Mouse (Mus musculus): ENCODE measurements at regions not wholly inside any gene's neighbourhood (a gene's known extent, or its start where the extent isn't known, plus 50 kb on each side); places are given as distances from the start of the nearest gene placed in this dataset.

DNA sequence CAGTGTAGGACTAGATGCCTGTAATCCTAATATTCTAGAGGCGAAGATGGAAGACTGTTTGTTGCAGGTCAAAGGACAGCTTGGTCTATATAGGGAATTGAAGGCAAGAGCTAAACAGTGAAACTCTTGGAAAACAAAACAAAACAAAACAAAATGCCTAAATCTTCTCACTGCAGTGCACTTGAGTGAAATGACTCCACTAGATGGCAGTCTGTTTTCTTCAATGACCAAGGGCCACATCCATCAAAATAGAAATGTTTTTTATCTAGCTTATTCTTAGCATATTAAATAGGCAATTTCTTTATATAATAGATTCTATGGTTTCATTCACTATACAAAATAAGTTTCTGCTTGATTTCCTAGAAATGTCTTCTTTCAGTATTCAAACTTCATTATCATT lies 279.7 kb downstream of the Tex13c3 start:
- no peak for DNase-seq (ENCODE audit: low spot score in 2 of 2)

DNA sequence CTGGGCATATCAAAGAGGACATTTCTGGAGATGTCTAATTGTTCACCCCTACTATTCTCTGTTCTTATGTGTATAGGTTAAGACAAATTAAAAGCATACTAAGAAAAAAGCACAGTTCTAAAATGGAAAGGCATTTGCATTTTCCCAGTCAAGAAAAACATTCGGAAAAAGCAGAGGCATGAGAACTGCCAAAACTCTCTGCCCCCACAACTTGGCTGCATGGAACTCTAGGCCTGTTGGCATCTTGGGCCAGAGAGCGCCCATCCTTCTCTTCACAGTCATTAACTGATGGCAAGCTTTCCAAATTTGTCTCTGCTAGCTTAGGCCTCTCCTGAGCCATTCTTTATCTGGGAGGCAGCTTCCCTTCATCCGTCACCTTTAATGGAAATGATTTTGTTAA lies 281.6 kb downstream of the Tex13c3 start:
- DNase-seq (ENCODE audit: low spot score in 2 of 2), result no peak

DNA sequence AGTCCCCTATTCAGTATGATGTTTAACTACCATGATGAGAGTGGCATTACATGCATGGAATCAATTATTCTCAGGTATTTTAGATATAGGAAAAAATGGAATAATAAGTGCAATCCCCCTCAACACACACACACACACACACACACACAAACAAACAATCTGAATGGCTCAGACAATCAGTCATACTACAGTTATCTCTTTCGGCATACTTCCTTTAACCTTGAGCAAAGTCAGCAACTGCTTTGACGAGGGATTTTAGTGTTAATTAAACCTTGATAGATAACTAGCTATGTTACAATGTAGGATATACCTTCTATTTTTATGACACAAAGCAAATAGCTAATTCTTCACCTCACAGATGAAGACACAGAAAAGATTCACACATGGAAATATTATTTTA lies 312.1 kb downstream of the Tex13c3 start:
- DNase-seq (ENCODE audit: low spot score in 2 of 2), result no peak

- peak; percentile 3 for DNase-seq (ENCODE audit: low spot score in 2 of 2)
Measured at GRCm38 (mm10) chrX:19168546-19168945, 312.6 kb downstream of the Tex13c3 start.

DNA sequence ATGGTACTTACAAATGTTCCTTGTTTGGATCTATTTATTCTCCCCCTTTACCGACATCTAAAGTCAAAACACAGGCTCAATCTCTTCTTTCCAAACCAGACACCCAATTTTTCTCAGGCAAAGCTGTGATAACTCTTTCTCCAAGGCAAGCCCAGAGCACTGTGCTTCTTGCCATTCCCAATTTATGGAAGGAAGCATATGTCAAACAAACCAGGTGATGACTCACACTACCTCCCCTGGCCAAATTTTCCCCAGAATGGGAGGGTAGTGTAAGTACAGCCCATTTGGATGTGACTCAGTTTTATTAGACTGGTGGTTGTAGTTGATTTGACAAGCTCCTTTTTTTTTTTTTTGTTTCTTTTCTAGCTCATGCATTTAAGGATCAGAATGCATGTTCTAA lies 313.0 kb downstream of the Tex13c3 start:
- DNase-seq (ENCODE audit: low spot score in 2 of 2), result no peak

DNA sequence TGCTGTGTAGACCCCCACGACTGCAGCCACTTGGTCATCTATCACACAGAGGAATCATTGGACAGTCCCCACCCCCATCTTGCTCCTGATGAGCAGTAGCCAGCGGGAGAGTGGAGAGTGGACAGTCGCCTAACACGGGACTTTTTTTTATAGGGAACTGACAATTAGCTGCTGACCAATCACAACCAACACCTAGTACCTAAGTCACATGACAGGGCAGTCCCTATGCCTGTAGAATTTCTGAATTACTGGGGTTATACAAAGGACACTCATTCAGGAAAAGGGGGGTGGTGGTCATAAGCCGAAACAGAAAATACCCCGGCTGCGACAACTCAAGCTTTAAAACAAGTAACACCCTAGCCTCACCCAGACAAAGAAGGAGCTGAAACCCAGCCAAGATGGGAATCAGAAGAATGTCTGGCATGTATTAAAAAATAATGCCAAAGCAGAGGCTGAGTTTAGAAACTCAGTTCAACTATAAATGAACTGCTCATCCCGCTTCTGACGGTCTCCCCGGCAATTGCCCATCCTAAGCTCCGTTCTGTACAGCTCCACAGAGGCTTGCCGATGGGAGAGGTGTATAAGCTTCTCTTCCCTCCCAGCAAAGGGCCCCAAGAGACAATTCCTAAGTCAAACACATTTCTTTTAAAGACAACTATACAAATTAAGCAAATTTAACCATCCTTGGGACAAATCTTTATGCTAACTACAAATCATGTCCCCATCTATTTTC lies 313.8 kb downstream of the Tex13c3 start:
- DNase-seq (ENCODE audit: low spot score in 2 of 2), result peak; percentile 1 to 6

- DNase-seq (ENCODE audit: low spot score in 2 of 2), result no peak
Measured at GRCm38 (mm10) chrX:19165891-19166644, 315.1 kb downstream of the Tex13c3 start.

DNA sequence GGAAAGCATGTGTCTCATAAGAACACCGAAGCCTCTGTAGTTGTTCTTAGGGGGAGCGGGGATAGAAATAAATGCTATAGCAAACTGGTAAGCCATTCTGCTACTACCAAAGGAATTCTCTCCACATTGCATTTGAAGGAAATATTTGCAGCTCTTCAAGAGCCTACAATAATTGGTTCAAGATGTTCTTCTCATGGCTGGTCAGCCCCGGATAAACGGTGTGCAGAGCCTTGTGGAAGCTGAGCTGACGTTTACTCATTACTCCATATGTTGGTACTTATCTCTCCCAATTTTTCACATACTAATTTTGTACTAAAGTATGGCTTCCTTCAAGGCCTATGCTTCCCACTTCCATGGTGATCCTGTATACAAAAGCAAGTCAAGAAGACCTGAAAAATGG lies 317.0 kb downstream of the Tex13c3 start:
- DNase-seq (ENCODE audit: low spot score in 2 of 2), result no peak

- no peak for DNase-seq (ENCODE audit: low spot score in 2 of 2)
Measured at GRCm38 (mm10) chrX:19162958-19163357, 318.2 kb downstream of the Tex13c3 start.

- no peak for DNase-seq (ENCODE audit: low spot score in 2 of 2)
Measured at GRCm38 (mm10) chrX:19162351-19162750, 318.8 kb downstream of the Tex13c3 start.

DNA sequence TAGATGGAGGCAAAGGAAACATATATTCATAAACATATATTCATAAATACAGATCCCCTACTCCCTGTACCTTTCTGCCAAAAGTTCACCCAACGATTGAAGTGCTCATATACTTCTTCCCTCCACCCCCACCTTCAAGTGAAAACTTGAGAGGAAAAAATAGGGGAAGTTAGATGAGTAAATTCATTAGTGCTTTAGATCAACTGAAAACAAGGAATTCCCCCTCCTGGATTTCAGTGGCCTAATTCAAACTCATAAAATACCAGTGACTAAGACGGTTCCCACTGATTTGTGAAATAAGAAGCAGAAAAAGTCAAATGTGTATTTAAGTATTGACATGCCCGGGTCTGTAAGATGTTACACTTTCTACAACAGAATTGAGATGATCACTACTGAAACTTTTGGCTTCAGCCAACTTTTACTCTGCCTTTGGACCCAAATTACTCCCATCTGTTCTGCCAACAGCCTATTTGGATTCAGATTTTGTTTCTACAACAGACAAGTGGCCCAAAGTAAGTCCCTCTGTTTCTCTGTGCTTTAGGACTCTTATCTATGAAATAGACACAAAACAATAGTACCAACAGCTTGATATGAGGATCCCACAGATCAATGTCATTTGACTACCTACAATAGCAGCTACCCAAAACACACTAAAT lies 320.7 kb downstream of the Tex13c3 start:
- no peak for DNase-seq (ENCODE audit: low spot score in 2 of 2)

DNA sequence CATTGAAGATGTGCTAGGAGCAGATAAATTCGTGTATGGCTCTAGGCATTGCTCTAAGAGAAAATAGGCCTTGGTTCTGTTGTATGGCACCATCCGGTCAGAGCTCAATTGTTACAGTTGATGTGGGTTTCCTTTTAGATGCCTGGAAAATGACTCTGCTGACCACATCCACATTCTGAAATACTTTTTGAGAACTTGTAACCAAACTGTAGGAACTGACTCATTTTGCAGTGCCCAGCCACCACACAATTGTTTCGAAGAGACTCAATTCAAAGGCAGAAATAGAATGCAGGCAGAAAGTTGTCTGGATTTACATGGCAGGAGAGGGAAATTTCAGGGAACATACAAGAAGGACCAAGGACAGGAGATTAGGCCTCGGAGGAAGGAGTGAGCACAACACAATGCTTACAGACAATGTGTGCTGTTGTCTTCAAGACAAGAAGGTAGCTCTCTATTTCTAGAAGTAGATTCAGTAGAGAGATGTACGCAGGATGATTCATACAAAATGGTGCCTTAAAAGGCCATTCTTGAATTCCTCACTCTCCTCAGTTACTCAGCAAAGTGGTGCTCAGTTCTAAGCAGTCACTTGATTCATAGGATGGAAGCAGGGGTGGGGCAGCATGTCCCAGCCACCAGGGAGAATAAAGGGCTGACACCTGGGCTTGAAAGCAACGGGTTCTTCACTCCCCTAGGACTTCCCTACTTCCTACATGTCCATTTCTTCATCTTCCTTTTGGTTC lies 323.5 kb downstream of the Tex13c3 start:
- DNase-seq (ENCODE audit: low spot score in 2 of 2), result peak in 1 of 2 experiments; percentile 1

DNA sequence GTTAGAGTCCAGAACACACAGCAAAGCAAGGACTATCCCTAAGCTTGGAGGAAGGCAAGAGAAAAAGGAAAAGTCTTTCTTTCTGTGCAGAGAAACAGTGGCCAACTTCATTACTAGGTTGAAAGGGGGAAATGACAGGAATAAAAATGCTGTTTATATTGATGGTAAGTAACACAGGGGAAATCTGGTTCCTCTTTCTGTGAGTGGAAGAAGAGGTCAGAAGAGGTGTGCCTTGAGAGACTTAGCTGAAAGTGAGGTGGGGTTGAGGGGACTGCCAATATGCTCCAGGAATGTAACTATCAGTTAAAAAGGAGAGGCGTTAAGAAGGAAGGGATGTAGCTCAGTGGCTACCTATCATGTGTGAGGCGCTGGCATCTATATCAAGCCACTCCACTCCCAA lies 327.5 kb downstream of the Tex13c3 start:
- no peak for DNase-seq (ENCODE audit: low spot score in 2 of 2)

GRCm38 (mm10) chrX:19152170-19152861 lies 328.8 kb downstream of the Tex13c3 start:
- no peak for DNase-seq (ENCODE audit: low spot score in 2 of 2)

DNA sequence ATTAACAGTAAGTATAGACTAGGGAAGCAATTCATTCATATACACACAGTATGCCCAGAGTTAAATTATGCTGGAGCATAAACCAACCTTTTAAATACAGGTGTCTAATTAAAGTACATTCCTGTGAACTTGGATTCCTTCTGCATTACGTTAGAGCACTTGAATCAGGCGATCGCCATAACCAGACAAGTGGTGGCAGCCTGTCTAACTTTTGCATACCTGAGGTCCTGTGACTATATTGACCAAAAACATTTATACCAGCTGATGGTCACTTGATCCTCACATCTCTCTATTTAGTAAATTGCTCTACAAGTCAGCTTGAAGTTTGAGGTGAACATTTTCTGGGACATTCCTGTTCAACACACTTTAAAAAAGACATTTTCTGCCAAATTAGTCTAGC lies 330.5 kb downstream of the Tex13c3 start:
- no peak for DNase-seq (ENCODE audit: low spot score in 2 of 2)

DNA sequence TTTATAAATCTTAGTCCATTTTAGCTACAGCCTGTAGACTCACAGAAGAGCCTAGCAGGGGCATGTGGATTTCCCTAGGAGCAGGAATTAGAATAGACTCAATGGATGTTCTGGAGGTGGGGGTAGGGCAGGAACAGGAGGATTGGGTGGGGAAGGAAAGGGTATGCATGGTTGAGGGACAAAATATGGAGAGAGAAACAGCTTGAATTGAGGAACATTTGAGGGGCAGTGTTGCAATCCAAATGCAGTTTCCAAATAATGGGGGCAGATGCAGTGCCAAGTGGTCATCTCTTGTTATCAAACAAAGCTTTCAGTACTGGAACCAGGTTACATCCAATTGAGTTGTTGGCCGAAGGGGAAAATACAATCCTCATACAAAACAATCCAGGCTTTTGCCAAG lies 332.4 kb downstream of the Tex13c3 start:
- DNase-seq (ENCODE audit: low spot score in 2 of 2), result no peak

DNA sequence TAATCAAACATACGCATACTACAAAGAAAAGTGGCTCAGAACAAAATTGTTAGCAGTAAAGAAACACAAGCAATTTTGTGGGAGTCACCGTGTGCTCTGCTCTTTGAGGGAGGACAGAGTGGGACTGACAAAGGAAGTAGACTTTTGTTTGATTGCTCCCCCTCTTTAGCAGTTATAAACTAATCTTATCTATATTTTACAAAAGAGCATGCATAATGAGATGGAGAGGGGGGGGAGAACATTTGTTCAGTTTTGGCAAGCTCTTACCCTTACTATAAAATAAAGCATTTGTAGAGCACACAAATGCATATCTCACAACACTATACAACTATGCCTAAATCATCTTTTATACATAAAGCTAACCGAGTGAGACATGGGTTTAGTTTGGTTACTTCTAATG lies 332.9 kb downstream of the Tex13c3 start:
- DNase-seq (ENCODE audit: low spot score in 2 of 2), result no peak

- no peak for DNase-seq (ENCODE audit: low spot score in 2 of 2)
Measured at GRCm38 (mm10) chrX:19112753-19113152, 368.4 kb downstream of the Tex13c3 start.

DNA sequence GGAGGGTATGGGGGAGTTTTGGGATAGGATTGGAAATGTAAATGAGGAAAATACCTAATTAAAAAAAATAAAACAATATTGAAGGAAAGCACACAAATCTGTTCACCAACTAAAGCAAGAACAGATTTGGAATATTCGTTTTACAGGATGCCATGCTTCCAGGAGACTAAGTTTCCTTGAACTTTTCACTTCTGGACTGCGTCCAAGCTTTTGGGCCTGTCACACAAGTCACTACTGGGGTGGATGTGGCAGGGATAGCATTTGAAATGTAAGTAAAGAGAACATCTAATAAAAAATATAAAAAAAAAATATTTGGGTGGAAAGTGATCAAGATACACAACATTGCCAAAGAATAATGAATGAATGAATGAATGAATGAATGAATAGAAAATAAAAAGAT lies 378.2 kb downstream of the Tex13c3 start:
- no peak for DNase-seq (ENCODE audit: low spot score in 2 of 2)

DNA sequence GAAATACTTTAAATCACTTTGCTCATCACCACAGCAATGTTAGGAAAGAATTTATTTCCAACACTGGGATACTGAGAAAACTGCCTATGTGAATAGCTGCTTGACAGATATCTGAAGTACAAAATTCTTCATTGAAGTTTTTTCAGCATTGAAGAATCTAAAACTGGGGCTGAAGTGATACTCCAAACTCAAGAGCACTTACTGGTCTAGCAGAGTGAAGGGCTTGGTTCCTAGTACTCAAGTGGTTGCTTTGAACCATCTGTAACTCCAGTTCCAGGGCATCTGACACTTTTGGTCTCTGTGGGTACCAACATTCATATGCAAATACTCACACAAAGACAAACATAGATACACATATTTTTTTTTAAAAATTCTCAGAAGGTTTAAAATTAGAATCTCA lies 385.2 kb downstream of the Tex13c3 start:
- DNase-seq (ENCODE audit: low spot score in 2 of 2), result no peak

DNA sequence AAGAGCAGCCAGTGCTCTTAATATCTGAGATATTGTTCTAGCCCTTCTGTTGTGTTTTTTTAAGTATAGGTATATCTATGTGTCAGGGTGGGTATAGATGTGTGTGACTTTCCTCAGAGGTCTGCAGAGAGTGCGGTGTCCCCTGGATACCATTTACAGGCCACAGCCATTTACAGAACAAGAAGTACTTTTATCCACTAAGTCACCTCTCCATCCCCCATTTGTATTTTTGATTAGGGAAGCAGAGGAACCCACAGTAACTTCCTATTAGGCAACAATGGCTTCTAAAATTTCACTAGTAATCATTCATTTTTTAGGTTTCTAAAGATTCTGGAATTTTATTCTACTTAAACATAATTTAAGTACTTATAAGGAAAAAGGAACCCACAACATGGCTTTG lies 396.7 kb downstream of the Tex13c3 start:
- DNase-seq (ENCODE audit: low spot score in 2 of 2), result no peak

- DNase-seq (ENCODE audit: low spot score in 2 of 2), result no peak
Measured at GRCm38 (mm10) chrX:19080021-19080420, 401.1 kb downstream of the Tex13c3 start.
